Mouse (Mus musculus) bone marrow macrophage, adult 2 months (primary cell): ENCODE results near the gene Eps8.

Source experiments
- CTCF ChIP-seq: IDR thresholded peaks from 2 replicates; pipeline ENCODE4 v1.5.1; 2012; ENCODE audit warnings: low read depth, mild to moderate bottlenecking, low read length, moderate library complexity
- POLR2A ChIP-seq: IDR thresholded peaks from 2 replicates; pipeline ENCODE4 v1.6.1; 2012; ENCODE audit warnings: mild to moderate bottlenecking, low read depth, low read length, borderline replicate concordance

DNA sequence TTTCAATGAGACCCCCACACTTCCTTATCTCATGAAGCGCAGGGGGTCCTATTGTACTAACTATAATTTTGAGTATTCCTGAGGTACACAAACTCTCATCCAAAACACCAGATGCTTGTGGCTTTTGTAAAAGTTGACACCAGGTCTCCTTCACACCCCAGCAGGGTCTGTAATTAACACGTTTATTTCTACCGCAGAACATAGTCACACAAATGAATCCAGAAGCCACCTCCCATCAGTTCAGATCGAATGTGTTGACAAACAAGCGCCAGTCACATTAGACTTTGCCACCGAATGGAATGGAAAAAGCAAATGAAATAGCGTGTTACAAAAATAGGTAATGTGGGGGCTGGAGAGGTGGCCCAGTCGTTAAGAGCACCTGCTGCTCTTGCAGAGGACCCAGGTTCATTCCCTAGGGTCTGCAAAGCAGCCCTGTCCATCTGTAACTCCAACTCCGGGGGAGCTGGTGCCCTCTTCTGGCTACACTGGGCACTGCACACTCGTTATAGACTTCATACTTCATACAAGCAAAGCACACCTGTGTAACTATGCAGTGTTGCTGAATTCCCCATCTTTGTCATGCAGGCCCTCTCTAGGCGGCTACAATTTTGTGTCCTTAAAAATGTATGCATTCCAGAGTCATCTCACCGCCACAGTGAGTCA lies 3.9 kb upstream of the Eps8 start:
- TF ChIP-seq POLR2A, result no peak
- peak; percentile 50 for TF ChIP-seq CTCF
